Mouse (Mus musculus): ENCODE data around the gene Adarb2. TPM values are rescaled to one million over a fixed set of nuclear protein-coding genes. Genes with fewer than 3 reads are reported as not detected.

The Adarb2 gene
- polyA plus RNA-seq, 1 experiment: 0.04 TPM

DNA sequence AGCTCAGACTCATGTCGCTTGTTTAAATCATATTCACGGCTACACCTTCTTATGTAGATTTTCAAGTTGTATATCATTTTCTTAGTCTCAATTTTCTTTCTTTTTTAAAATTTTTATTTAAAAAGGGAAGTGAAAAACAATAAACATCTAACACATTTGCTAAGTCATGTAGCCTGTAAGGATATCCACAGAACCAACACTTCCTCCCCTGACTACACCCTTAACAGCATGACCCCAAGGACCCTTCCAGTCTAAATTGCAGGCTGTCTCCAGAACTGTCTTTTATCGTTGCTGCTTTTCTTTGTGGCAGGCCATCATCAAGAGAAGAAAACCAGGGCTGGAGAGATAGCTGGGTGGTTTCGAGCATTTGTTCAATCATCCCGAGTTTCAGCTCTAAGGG lies 474.5 kb downstream of the Adarb2 start:
- no peak for DNase-seq (ENCODE audit: low read depth in 1 of 2, low spot score in 2 of 2)
- Histone ChIP-seq H3K27me3 (ENCODE audit: control insufficient read depth, insufficient read depth, low read length) (no peaks in the 10 kb centered on the region), H3K27ac (ENCODE audit: insufficient read depth, low read length) (no peak overlapping the region), H3K4me1 (ENCODE audit: control insufficient read depth, insufficient read depth, insufficient read length) (no peaks in the 10 kb centered on the region), H3K36me3 (ENCODE audit: control insufficient read depth, insufficient read depth, low read length) (no peaks in the 10 kb centered on the region), H3K4me3 (ENCODE audit: extremely low read depth, insufficient read depth, insufficient read length) (no peak overlapping the region)
- WGBS: 10% methylated on average over 5 of the region's 5 CpGs
- TF ChIP-seq CTCF (IDR thresholded peaks at IDR 0.05; ENCODE audit: extremely low read depth, insufficient read depth, insufficient read length, insufficient replicate concordance): no peak
- no peak for TF ChIP-seq POLR2A (IDR thresholded peaks at IDR 0.05; ENCODE audit: low read depth, low read length)

DNA sequence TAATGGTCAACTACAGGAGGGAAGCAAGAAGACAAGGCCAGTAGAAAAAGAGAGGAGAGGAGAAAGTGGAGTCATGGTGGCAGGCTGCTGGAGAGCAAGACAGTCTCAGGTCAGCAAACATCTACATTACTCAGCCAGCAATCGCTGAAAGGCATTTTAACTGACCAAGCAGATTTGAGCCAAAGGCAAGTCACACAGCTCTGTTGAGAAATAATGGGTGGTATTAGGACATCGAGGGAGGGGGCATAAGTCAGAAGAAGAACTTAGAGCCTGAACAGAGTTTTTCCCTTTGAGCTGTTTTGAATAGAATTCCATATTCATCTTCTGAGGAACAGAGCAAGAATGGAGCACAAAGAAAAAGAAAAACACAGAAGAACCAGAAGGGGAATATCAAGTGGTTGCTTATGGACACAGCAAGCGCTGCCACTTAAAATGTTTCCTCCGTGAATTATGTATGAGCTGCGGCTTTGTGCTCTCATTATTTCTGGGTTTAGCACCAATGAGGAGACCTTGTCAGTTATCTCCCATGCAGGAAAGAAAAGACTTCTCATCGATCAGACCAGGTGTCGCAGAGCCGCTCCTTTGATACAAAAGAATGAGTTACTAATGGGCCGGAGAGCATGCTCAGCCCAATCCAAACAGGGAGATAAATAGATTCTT lies 477.9 kb downstream of the Adarb2 start:
- Histone ChIP-seq H3K36me3 (ENCODE audit: control insufficient read depth, insufficient read depth, low read length) (no peaks in the 10 kb centered on the region), H3K27ac (ENCODE audit: insufficient read depth, low read length) (no peak overlapping the region), H3K27me3 (ENCODE audit: control insufficient read depth, insufficient read depth, low read length) (no peaks in the 10 kb centered on the region), H3K4me3 (ENCODE audit: extremely low read depth, insufficient read depth, insufficient read length) (no peak overlapping the region), H3K4me1 (ENCODE audit: control insufficient read depth, insufficient read depth, insufficient read length) (no peaks in the 10 kb centered on the region)
- DNase-seq (ENCODE audit: low read depth in 1 of 2, low spot score in 2 of 2): no peak
- 91% methylated on average over 9 of the region's 9 CpGs for WGBS
- no peak for TF ChIP-seq CTCF (IDR thresholded peaks at IDR 0.05; ENCODE audit: extremely low read depth, insufficient read depth, insufficient read length, insufficient replicate concordance)
- TF ChIP-seq POLR2A (IDR thresholded peaks at IDR 0.05; ENCODE audit: low read depth, low read length): no peak

DNA sequence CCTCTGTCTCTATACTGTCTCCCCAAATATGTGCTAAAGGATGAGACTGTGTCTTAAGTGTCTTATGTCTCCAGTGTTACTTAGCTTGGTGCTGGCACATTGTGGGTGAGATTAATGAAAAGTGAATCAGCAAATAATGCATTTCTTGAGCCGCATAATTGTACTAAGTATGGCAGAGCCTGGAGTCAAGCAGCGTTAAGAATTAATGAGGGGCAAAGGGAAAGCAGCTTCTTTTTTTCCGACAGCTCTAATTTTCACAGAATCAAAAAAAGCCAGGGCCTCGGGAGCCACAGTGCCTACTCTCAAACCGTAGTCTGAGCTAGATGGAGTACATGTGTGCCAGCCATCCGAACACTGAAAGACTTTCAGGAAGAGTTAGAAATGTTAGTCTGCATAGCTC lies 488.8 kb downstream of the Adarb2 start:
- no peaks in the 10 kb centered on the region for H3K36me3 ChIP-seq (ENCODE audit: control insufficient read depth, insufficient read depth, low read length)
- WGBS: 86% methylated on average over 6 of the region's 6 CpGs
- H3K4me3 ChIP-seq (ENCODE audit: extremely low read depth, insufficient read depth, insufficient read length): no peak overlapping the region
- no peak for DNase-seq (ENCODE audit: low read depth in 1 of 2, low spot score in 2 of 2)
- TF ChIP-seq POLR2A (IDR thresholded peaks at IDR 0.05; ENCODE audit: low read depth, low read length): no peak
- no peak for TF ChIP-seq CTCF (IDR thresholded peaks at IDR 0.05; ENCODE audit: extremely low read depth, insufficient read depth, insufficient read length, insufficient replicate concordance)
- H3K27me3 ChIP-seq (ENCODE audit: control insufficient read depth, insufficient read depth, low read length): no peaks in the 10 kb centered on the region
- no peak overlapping the region for H3K27ac ChIP-seq (ENCODE audit: insufficient read depth, low read length)
- H3K4me1 ChIP-seq (ENCODE audit: control insufficient read depth, insufficient read depth, insufficient read length): no peaks in the 10 kb centered on the region

DNA sequence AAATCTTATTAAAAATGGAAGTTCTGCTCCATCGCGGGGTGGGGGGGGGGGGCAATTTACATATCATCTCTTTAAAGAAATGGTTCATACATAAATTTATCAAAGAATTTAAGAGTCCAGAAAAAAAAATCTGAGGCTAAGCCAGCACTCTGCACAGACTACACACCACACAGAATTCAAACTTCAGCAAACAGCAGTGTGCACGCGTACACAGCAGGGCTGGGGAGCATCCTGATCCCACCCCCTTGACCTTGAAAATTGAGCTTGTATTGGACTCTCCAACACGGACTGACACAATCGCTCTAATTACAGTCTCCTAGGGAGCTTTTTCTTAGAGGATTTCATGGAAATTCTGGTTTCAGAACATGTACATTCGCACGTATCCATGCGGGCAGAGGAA lies 490.1 kb downstream of the Adarb2 start:
- Histone ChIP-seq H3K4me3 (ENCODE audit: extremely low read depth, insufficient read depth, insufficient read length) (no peak overlapping the region), H3K4me1 (ENCODE audit: control insufficient read depth, insufficient read depth, insufficient read length) (no peaks in the 10 kb centered on the region), H3K27me3 (ENCODE audit: control insufficient read depth, insufficient read depth, low read length) (no peaks in the 10 kb centered on the region), H3K36me3 (ENCODE audit: control insufficient read depth, insufficient read depth, low read length) (no peaks in the 10 kb centered on the region), H3K27ac (ENCODE audit: insufficient read depth, low read length) (no peak overlapping the region)
- 85% methylated on average over 9 of the region's 9 CpGs for WGBS
- DNase-seq (ENCODE audit: low read depth in 1 of 2, low spot score in 2 of 2): no peak
- TF ChIP-seq CTCF (IDR thresholded peaks at IDR 0.05; ENCODE audit: extremely low read depth, insufficient read depth, insufficient read length, insufficient replicate concordance): no peak
- TF ChIP-seq POLR2A (IDR thresholded peaks at IDR 0.05; ENCODE audit: low read depth, low read length): no peak

DNA sequence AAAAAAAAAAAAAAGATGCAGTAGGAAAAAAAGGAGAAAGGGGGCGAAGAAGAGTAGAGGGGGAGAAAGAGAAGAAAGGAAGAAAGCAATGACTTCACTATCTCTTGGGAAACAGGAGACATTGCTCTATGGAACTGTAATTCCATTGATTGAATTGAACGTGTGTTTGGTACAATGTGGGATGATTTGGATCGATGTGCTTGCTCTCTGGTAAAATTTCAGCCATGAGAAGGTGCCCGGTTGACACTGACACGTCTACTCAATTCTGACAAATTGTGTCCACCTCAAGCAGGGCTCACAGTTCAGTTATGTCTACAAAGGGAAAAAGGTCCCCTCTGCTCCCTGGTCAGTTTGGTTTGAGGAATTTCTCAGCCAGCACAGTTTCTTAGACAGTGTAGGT lies 495.8 kb downstream of the Adarb2 start:
- Histone ChIP-seq H3K4me3 (ENCODE audit: extremely low read depth, insufficient read depth, insufficient read length) (no peak overlapping the region), H3K27me3 (ENCODE audit: control insufficient read depth, insufficient read depth, low read length) (no peaks in the 10 kb centered on the region), H3K36me3 (ENCODE audit: control insufficient read depth, insufficient read depth, low read length) (no peaks in the 10 kb centered on the region), H3K27ac (ENCODE audit: insufficient read depth, low read length) (no peak overlapping the region), H3K4me1 (ENCODE audit: control insufficient read depth, insufficient read depth, insufficient read length) (no peaks in the 10 kb centered on the region)
- DNase-seq (ENCODE audit: low read depth in 1 of 2, low spot score in 2 of 2): no peak
- WGBS: 89% methylated on average over 5 of the region's 5 CpGs
- TF ChIP-seq POLR2A (IDR thresholded peaks at IDR 0.05; ENCODE audit: low read depth, low read length): no peak
- TF ChIP-seq CTCF (IDR thresholded peaks at IDR 0.05; ENCODE audit: extremely low read depth, insufficient read depth, insufficient read length, insufficient replicate concordance): no peak

DNA sequence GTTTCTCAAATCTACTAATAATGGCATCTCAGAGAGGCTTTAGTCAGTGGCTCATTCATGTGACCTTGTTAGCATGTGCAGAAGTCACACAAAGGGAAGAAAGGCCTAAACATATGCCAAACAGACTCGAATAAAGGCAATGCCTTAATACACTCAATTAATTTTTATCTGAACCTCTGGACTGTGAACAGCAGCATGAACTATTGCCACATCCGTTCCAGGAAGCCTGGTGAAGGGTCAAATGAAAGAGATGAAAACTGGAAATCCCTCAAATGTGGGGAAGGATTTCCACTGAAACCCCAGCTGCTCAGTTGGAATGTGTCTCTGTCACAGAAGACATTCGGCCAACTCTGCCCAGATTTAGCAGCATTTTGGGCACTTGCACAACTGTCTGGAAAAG lies 497.2 kb downstream of the Adarb2 start:
- 70% methylated on average over 3 of the region's 3 CpGs for WGBS
- Histone ChIP-seq H3K27me3 (ENCODE audit: control insufficient read depth, insufficient read depth, low read length) (no peaks in the 10 kb centered on the region), H3K4me1 (ENCODE audit: control insufficient read depth, insufficient read depth, insufficient read length) (no peaks in the 10 kb centered on the region), H3K4me3 (ENCODE audit: extremely low read depth, insufficient read depth, insufficient read length) (no peak overlapping the region), H3K36me3 (ENCODE audit: control insufficient read depth, insufficient read depth, low read length) (no peaks in the 10 kb centered on the region), H3K27ac (ENCODE audit: insufficient read depth, low read length) (no peak overlapping the region)
- DNase-seq (ENCODE audit: low read depth in 1 of 2, low spot score in 2 of 2): no peak
- TF ChIP-seq POLR2A (IDR thresholded peaks at IDR 0.05; ENCODE audit: low read depth, low read length): no peak
- TF ChIP-seq CTCF (IDR thresholded peaks at IDR 0.05; ENCODE audit: extremely low read depth, insufficient read depth, insufficient read length, insufficient replicate concordance): no peak

DNA sequence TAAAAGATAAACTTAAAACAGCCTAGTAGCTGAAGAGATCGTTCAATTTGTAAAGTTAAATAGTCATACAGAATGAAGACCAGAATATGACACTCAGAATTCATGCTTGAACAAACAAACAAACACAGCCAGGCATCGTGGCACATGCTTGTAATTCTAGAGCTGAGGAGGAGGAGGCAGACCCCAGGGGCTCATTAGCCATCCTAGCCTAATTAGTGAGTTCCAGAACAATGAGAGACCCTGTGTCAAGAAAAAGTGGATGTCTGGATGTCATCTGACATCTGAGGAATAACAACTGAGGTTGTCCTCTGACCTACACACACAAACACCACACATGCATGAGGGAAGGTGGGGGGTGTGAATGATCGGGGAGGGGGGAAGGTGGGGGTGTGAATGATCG lies 498.3 kb downstream of the Adarb2 start:
- DNase-seq (ENCODE audit: low read depth in 1 of 2, low spot score in 2 of 2): no peak
- Histone ChIP-seq H3K36me3 (ENCODE audit: control insufficient read depth, insufficient read depth, low read length) (no peaks in the 10 kb centered on the region), H3K4me1 (ENCODE audit: control insufficient read depth, insufficient read depth, insufficient read length) (no peaks in the 10 kb centered on the region), H3K27me3 (ENCODE audit: control insufficient read depth, insufficient read depth, low read length) (no peaks in the 10 kb centered on the region), H3K4me3 (ENCODE audit: extremely low read depth, insufficient read depth, insufficient read length) (no peak overlapping the region), H3K27ac (ENCODE audit: insufficient read depth, low read length) (no peak overlapping the region)
- WGBS: 74% methylated on average over 4 of the region's 4 CpGs
- no peak for TF ChIP-seq POLR2A (IDR thresholded peaks at IDR 0.05; ENCODE audit: low read depth, low read length)
- TF ChIP-seq CTCF (IDR thresholded peaks at IDR 0.05; ENCODE audit: extremely low read depth, insufficient read depth, insufficient read length, insufficient replicate concordance): no peak

Data from spleen, adult 2 months (tissue).